Mouse (Mus musculus) CD4-positive helper T cell, adult 2 months (primary cell): Measurements from ENCODE around the gene Adh1.

Source experiments
- DNase-seq: peaks from one replicate; pipeline ENCODE4 v3.0.0-alpha.2; 2012; ENCODE audit warnings: low read depth, missing footprints, low spot score

The Adh1 gene

DNA sequence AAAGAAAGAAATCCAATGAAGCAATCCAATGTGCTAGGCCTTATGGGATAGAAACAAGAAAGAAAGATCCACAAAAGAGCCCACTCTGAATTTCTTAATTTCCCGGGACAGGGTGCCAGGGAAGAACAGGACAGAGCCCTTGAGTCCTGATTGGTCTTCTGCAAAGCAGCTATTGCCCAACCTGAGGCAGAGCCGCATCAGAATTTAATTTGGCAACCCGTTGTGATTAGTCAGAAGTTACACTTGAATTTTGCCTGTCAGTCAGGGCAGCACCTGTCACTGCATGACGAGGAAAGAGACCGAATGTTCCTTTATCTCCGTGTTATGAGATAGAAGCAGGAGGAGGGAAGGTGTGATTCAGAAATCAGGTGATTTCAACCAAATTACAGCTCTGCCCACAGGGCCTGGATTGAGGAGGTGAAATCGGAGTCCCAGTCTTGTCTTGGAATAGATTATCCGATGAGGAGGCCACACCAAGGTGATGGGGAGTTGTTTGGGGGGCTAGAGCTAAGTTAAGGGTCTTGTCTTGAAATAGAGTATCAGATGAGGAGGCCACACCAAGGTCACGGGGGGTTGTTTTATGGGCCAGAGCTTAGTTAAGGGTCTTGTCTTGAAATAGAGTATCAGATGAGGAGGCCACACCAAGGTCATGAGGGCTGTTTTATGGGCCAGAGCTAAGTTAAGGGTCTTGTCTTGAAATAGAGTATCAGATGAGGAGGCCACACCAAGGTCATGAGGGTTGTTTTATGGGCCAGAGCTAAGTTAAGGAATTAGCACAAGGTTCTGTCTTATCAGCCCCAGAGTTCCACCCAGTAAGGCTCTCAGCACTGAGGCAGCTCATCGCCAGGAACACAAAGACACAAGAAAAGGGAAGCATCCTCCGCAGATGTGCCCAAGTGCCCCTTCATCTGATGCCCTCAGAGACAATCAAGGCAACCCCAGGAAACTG, at the start of gene Adh1:
Adh1 (plus strand) TSS at position 271 of the 949 bp plus-strand sequence.
- no peak for DNase-seq

DNA sequence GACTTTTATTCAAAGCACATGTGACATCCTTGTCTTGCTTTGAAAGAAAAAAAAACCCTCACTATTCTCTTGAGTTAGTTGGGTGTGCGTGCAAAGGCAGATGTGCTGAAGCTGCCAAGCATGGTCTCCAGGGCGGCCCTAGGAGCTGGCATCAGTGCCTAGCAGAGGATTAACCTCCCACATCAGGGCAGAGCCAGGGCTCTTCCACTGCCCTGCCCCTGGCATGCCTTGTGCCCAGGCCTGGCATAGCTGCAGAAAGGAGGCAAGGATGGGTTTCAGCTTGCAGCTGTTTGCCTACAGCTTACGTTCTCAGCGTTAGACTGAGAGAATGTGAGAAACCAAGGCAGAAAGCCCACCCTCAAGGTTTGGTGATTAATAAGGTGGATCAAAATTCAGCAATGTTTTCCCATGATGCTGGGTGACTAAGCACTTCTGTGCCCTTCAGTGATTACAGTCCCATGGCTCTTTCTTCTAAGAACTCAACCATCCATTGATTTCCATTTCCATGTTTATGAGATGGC, 48.3 kb upstream of the Adh1 start:
- DNase-seq, result no peak

DNA sequence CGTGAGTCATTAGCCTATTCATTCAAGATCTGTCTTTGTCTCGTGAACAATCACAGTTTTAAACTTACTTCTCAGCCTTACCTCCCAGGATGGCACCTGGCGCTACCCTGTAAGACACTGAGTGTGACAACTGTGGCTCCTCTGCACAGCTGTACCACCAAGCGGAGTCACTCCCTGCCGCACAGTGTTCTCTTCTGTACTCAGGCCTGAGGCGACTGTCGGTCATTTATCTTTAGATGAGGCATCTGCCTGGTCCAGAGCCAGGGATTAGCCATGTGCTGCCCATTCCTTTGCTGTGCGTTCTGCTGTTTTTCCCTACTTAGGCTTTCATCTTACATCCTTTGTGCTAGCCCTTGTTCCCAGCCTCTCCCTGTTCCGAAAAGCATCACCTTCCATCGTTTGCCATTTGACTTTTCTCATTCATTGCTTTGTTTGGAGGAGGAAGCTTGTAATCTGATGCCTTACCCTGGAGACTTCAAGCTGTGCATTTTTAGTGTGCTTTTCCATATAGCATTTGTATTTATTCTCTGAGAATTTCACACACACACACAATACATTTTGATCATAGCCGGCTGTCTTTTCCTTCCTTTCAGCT, 45.3 kb upstream of the Adh1 start:
- DNase-seq, result no peak

DNA sequence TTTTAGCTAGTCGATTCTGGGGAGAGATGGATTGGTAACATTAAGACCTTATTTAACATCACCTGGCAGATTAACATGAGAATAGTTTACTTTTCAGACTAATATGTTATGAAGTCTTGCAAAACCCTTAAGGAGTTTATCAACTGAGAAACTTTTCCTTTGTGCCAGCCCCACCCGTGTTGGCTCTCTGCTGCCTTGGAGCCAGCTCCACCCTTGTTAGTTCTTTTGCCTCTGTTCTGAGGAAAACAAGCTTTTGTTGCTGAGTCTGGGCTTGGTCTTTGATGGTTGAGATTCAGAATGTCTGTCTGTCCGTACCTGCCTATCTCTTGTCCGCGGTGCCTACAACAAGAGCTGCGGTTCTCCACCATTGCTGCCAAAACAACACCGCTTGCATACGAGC, 44.7 kb upstream of the Adh1 start:
- no peak for DNase-seq

DNA sequence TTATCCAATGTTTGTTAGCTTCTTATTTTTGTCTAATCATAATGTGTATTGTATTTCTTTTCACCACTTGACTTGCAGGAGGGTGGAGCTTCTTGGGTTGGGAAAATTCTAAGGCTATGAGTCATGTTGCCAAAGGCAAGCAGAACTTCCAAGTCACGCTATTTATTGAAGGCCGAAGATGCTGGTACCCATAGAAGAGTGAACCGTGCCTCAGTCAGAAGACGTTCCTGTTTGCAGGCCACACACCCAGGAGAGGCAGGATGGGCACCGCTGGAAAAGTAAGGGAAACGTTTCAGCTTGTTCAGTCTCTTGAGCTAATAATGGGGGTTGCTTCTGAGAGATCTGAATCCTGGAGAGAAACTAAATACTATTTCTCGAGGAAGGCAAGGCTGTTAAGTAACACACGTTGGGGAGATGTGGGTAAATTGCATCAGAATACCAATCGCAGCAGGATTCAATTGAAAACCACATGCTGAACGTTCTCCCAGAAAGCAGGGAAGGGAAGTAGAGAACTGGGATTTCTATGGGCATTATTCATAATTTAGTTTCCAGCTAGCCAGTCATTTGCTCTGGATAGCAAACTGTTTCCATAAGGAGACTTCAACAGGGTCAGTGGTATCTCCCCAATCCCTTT, 43.0 kb upstream of the Adh1 start, which contains the start of gene Adh7:
Adh7 (plus strand) TSS at position 130 of the 634 bp plus-strand sequence.
- DNase-seq, result no peak

DNA sequence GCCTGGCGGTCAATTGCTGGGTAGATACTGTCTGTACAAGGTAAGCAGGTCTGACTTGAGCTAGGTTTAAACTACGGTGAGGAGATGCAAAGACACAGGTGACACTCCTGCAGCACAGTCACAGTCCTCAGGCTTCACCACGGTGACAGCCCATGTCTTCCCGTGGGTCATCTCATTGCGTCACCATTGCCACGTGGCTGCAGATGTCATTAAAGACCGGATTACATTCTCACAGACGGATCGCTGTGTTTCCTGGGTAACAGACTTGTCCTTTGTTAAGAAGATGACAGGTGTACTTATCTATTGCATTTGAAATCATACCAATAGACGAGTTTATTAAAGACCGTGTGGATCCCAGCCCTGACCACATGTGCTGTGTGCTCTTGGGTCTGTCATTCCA, 39.7 kb upstream of the Adh1 start:
- no peak for DNase-seq

DNA sequence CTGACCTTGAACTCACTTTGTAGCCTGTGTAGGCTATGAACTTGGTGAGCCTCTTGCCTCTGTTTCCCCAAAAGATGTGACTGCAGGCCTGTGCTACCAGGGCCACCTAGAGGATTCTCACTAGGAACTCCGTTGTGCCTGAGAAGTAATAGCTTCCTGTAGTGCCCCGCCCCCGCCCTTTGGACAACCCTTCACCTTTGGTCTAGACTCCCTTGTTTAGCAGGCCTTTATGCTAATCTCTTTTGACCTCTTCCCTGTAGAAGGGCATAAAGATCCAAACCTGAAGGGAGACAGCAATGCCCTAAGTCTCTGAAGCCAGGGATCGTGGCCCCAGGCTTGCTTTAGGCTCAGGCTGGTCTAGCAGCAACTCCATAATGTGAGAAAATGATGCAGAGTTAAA, 38.3 kb upstream of the Adh1 start:
- no peak for DNase-seq

DNA sequence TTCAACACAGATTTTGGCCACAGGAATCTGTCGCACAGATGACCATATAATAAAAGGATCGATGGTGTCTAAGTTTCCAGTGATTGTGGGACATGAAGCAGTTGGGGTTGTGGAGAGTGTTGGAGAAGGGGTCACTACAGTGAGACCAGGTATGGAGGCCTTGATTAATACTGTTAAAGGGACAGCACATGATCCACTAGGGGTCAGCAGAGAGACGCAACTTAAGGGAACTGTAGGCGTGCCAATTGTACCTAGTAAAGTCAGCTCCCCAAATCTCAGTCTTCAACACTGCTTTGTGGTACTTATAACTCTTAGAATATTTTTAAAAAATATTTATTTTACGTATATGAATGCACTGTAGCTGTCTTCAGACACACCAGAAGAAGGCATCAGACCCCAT, 37.8 kb upstream of the Adh1 start:
- peak; percentile 77 for DNase-seq

DNA sequence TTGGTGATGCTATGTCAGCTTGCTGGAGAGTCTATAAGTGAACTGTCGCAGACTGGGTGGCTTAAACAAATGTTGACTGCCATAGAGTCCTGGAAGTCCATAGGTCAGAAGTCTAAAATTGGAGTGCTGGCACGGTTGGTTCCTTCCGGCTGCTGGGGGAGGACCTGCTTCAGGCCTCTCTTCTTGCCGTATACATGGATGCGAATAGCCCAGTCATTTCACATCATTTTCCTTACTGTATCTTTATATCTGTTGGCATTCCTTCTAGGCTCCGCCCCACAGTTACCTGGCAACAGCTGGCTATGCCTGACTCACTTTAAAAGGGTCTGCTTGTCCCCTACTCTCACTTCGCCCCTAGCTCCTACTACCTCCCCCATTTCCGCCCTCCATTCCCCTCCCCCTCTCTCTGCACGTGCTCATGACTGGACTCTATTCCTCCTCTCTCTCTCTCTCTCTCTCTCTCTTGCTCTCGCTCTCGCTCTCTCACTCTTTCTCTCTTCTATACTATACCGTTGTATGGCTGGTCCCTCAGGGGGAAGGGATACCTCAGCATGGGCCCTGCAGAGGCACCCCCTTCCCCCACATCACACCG, 36.3 kb upstream of the Adh1 start:
- no peak for DNase-seq

DNA sequence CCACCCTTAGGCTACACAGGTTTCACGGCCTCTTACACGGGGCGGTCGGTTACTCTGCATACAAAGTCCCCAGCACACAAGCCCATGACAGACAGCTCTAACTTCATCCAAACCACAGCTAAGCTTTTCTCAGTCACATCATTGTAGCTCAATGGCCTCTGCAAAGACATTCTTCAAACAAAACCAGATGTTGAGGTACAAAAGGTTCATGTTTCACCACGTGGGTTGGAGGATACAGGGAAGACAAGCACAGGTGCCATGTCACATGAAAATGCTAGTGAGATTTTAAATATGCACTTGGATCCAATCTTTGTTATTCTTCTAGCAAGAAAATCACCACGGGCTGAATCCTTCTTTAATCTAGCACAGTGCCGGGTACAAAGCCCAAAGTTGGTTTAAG, 35.5 kb upstream of the Adh1 start:
- no peak for DNase-seq

DNA sequence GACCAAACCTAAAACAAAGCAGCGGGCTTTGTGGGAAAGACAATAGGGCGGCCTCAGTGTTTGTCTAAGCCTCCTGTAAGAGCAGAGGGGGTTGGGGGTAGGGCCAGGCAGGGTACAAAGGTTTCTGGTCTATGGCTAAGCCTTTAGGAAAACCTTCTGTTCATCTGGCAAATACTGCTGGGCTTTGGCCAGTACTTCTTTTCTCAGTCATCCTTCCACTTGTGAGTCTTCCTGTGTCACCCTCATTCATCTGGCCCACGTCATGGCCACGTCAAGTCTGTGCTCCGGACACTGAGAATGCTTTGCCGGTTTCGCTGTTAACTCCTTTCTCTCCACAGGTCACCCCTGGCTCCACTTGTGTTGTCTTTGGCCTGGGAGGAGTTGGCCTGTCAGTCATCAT, 34.9 kb upstream of the Adh1 start:
- DNase-seq, result no peak

DNA sequence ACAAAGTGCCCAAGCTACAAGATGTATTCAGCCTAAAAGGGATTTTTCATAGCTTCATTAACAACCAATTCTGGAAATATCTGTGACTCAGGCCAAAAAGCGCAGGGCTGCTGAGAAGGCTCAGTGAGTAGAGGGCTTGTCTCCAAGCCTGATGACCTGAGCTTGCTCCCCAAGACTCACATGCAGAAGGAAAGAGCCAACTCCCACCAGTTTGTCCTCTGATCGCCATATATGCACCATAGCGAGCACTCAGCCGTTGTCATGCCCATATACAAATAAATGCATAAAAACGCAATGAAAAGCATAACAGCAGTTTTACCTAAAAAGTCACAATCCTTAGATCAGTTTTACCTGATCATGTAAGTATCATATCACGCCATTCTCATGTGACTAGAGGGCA, 34.3 kb upstream of the Adh1 start:
- DNase-seq, result no peak

DNA sequence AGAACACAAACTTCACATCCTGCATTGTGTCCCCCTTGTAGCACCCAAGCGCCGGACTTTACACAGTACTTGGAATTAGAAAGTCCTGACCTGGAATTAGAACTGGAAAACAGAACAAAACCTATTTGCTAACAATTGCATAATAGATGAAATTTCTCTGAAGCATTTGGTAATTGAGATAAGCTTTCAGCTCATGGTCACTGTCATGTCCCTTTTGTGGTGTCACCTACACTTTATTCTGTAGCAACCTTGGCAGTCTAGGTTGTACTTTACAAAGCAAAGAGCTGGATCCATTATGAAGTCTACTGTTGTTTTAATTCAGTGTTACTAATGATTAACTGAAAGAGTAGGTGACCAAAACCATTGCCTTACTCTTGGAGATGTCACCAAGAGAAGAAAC, 33.7 kb upstream of the Adh1 start:
- DNase-seq, result no peak

DNA sequence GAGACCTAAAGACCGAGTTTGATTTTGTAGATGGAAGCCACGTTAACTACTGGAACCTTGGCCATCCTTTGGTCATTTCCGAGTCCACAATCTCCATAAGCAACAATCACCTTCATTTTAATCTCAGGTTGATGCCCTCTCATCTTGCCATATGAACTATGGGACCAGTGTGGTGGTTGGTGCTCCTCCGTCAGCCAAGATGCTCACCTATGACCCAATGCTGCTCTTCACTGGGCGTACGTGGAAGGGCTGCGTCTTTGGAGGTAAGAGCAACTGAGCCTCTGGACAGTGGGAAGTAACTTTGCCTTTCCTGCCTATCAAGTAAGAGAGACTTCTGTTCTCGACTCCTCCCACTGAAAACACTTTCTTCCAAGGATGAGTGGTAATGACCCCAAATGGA, 33.0 kb upstream of the Adh1 start:
- DNase-seq, result no peak

DNA sequence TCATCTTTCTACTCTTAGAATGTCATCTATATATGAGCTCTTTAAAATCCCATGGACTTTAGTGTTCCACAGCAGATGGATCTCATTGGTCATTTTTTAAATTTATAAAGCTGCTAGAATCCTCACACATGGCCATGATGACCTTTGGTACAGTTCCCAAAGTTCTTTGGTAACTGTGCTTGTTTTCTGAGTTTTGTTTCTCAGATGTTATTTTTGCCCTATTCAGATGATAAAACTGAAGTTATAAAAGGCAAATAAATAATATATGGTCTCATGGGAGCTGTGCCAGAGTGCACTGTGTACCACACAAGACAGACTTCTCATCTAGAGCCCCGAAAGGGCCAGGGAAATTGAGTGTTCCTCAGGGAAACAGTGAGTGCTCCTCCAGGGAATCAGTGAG, 31.3 kb upstream of the Adh1 start:
- DNase-seq, result no peak

DNA sequence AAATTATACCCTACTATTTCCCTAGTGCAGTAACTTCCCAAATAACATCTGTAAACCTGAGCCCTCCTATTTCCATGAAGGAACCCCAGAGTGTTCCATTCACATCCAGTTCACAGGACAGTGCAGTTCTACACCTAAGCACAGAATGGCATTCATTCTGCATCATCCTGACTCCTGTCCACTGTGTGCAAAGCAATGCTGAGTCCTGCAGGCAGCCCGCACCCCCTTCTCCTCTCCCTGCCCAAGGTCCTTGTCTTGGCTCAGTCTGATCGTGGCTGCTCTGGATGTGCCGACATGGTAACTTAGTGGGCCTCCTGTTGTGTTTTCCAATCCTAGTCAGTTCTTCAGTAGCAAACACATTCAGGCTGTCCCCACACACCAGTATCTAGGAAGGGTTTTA, 30.5 kb upstream of the Adh1 start:
- no peak for DNase-seq

DNA sequence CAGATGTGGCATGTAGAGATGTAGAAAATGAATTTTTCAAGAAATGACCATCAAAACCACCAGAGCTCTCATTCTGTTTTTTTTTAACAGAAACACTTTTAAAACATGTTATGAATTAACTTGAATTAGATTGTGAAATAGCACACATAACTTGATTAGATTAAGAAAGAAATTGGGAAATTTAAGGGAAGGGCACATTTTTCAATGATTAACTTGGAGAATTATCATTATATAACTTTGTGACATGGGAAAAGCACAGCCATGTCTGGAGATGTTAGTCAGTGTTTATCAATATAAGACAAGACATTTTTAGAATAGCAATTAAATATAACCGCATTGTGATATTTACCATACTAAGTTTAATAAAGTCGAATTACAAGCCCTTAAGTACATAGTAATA, 29.3 kb upstream of the Adh1 start:
- no peak for DNase-seq

DNA sequence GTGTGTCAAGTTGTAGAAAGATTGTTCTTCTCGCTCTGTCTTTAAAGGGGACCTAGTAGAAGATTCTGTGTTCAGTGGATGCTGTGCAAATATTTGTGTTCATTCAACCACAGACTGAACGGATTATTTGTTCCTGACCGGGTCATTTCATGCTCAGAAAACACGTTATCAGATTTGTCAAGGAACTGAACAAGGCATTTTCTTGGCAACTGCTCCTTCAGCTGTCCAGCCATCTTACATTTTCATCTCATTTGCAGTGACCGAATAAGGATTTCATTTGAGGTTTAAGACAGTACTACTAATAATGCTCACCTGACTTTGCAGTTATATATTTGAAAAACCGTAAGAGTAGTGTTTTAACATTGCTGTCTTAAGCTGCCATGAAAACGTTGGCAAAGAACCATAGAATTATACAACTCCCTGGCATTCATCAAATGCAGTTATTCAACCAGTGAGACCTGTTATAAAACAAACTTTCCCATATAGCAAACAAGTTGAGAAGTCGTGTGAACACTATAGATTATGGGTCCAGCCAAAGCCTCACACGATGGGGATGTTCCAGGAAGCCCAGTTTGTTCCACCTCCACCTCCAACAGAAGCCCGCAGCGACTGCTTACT, 24.1 kb upstream of the Adh1 start:
- DNase-seq, result no peak

DNA sequence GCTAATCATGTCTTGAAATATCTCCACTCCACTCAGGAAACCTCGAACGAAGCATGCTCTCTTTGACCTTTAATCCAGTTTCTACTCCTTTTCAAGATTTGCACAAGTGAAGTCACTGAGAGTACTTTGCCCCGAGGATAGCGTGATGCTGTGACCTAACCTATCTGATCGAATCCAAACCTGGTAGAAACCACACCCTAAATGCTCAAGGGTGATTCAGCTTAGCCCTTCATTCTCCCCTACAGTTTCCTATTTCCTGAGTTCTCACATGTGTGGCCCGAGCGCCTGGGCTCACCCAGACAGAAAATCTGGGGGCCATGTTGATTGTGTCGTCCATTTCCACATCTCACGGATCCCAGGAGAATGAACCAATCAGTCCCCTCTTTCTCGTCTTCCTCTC, 22.7 kb upstream of the Adh1 start:
- DNase-seq, result no peak

DNA sequence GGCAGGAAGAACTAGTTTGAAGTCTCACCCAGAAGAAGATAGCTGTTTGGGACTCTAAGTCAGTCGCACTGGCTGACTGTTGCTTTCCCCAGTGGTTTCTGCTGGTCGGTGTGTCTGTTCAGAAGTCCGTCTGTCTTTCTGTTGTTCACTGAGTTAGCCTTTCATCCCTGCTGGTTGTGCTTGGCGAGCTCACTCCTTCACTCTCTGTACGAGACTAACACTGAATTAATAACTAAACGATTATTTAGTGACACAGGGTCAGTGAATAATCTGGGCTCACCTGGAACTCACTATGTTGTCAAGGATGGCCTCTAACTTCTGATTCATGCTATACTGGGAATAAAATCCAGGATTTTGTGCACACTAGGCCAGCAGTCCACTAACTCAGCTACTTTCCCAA, 21.3 kb upstream of the Adh1 start:
- DNase-seq, result no peak

DNA sequence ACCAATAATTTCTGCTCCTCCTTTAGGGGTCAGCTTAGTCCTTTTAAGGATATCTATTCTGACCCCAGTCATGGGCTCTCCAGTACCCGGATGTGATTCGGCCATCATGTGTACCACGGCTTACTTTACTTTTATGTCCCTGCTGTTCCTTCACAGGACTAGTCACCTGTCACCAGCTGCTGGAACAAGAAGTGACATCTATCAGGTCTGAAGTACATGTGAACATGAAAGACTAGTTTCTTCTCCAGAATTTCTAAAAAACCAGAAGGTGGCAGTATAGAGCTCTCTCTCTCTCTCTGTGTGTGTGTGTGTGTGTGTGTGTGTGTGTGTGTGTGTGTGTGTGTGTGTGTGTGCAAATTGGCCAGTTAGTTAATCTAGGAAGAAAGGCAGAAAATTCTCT, 20.4 kb upstream of the Adh1 start:
- peak; percentile 60 for DNase-seq

DNA sequence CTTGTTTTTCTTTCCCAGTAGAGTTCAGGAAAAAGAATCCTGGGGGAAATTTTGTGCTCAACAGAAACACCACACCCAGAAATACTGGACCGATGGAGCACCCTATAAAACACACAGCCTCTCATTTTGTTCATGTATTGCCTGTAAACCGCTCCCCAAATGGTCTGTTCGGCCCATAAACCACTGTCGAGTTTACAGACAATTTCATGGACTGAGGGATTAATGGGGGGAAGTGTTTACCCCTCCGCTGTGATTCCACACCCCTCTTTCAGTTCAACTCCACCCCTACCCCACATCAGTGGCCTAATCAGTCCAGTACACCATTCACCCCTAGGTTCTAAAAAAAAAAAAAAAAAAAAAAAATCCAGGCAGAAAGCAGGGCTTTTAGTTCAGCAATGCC, 19.8 kb upstream of the Adh1 start:
- no peak for DNase-seq
